Mouse (Mus musculus) small intestine, adult 2 months (tissue): ENCODE measurements around the gene Lim2.

Experiments used
- CTCF ChIP-seq: fragments of 200-500 bp; IDR thresholded peaks from 2 replicates; pipeline ENCODE4 v1.5.1; 2012; ENCODE audit warnings: low read depth, mild to moderate bottlenecking, control low read depth, inconsistent platforms, low read length, moderate library complexity, mixed read lengths; ENCODE audit not compliant: insufficient replicate concordance, insufficient read length; ENCODE audit errors: extremely low read depth
- POLR2A ChIP-seq: fragments of 200-500 bp; IDR thresholded peaks from 2 replicates; pipeline ENCODE4 v1.6.1; 2012; ENCODE audit warnings: low read depth, mild to moderate bottlenecking, control low read depth, inconsistent platforms, low read length, moderate library complexity

DNA sequence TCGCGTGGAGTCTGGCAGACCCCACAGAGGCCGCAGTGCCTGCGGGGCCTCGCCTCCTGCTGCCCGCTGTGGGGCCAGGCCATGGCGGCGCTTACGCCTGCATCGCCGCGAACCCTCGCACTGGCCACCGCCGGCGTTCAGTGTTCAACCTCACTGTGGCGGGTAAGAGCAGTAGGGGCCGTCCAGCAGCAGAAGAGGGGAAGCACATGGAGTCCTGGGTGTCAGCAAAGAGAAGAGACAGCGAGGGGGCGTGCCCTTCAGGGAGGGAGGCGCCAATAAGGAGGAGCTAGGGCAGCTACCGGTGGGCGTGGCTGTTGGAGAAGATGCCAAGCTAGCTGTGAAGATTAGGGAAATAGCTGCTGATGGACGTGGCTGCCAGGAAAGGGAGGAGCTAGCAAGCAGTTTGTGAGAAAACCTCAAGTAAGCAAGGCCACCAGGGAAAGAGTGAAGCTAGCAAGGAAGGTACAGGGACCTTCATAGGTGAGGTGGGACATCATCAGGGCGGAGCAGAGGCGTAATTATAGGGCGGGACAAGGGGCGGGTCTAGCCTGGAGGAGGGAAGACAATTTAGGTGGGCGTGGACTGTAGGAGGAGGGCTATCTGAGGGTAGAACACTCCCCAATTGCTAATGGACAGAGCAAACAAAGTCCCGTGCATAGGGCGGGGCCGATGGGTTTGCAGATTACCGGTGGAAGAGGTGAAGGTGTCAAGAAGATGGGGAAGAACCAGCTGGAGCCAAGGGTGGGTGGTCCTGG lies 38.1 kb downstream of the Lim2 start:
- TF ChIP-seq CTCF = no peak
- no peak for TF ChIP-seq POLR2A
